Mouse (Mus musculus) megakaryocyte, embryonic 14.5 days (primary cell): ENCODE results near the gene 1700024G13Rik.

Experiments
- FLI1 ChIP-seq: IDR thresholded peaks from 2 replicates; pipeline ENCODE4 v1.6.1; 2012; ENCODE audit warnings: low read length, inconsistent platforms, mixed read lengths
- GATA1 ChIP-seq: IDR thresholded peaks from 3 replicates; pipeline ENCODE4 v1.6.1; 2012; ENCODE audit warnings: mixed read lengths, low read length, inconsistent platforms, borderline replicate concordance

- no peak for TF ChIP-seq GATA1
- TF ChIP-seq FLI1, result no peak
These were observed 40.9 kb downstream of the 1700024G13Rik start for GRCm38 (mm10) chr14:32347307-32347706.
